Mouse (Mus musculus): ENCODE measurements around the gene Fcamr. TPM values are rescaled to one million over a fixed set of nuclear protein-coding genes. Genes with fewer than 3 reads are reported as not detected.

Fcamr gene
- 0.09 TPM in 1 of 2 replicates, not detected in the other for polyA plus RNA-seq (2014; fragmentation: Nextera tagmentation; extraction: Ambion mirVana)

DNA sequence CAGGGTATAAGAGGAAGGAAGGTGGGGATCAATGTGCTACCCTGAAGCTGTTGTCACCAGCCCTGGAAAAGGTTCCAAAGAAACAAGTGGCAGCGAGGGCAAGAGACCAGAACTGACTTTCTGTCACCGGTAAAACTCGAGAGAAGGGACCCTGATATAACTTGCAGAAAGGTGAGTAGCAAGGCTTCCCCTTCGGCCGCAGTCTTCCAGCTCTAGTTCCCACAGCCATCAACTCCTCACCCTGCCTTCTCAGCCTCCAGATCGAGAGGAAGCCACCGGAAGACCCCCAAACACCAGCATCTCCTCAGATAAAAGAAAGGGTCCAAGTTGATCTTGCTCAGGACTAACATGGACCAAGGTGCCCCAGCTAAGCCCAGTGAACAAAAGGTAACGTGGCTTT lies at the start of gene Fcamr:
Gene Fcamr (plus strand): TSS at position 301 of the 400 bp plus-strand sequence.
- 80% methylated on average over 8 of the region's 8 CpGs for WGBS (ENCODE audit: insufficient replicate concordance)
- no peaks in the 10 kb centered on the region for H3K36me3 ChIP-seq (ENCODE audit: control insufficient read depth, insufficient read depth, low read length)
- no peak within 1 kb of the TSS for H3K4me2 ChIP-seq
- no peaks in the 10 kb centered on the region for H3K27me3 ChIP-seq (ENCODE audit: control insufficient read depth, insufficient read depth, low read length)
- no peak within 1 kb of the TSS for H3K27ac ChIP-seq (ENCODE audit: low read depth, low read length)
- no peaks in the 10 kb centered on the region for H3K9me3 ChIP-seq (replicated peaks; ENCODE audit: control insufficient read depth, low read length)
- no peak within 1 kb of the TSS for H3K9ac ChIP-seq (ENCODE audit: low read depth, low read length)
- no peak for ATAC-seq (replicated peaks; ENCODE audit: insufficient number of reproducible peaks, low FRiP score, low TSS enrichment)
- H3K4me3 ChIP-seq (ENCODE audit: low read depth, low read length) = no peak within 1 kb of the TSS
- H3K4me1 ChIP-seq (ENCODE audit: control insufficient read depth, insufficient read depth, low read length) = peaks cover 16% of the 10 kb centered on the region

- Histone ChIP-seq H3K27me3 (ENCODE audit: control insufficient read depth, insufficient read depth, low read length) (no peaks in the 10 kb centered on the region), H3K36me3 (ENCODE audit: control insufficient read depth, insufficient read depth, low read length) (no peaks in the 10 kb centered on the region), H3K4me1 (ENCODE audit: control insufficient read depth, insufficient read depth, low read length) (peaks cover 5% of the 10 kb centered on the region; the same call in 1 of the 2 replicates), H3K9ac (ENCODE audit: low read depth, low read length) (no peak overlapping the region), H3K27ac (ENCODE audit: low read depth, low read length) (no peak overlapping the region), H3K4me3 (ENCODE audit: low read depth, low read length) (no peak overlapping the region), H3K4me2 (no peak overlapping the region), H3K9me3 (replicated peaks; ENCODE audit: control insufficient read depth, low read length) (no peaks in the 10 kb centered on the region)
- 39% methylated on average over 9 of the region's 9 CpGs for WGBS (ENCODE audit: insufficient replicate concordance)
- no peak for ATAC-seq (replicated peaks; ENCODE audit: insufficient number of reproducible peaks, low FRiP score, low TSS enrichment)
Observed at GRCm38 (mm10) chr1:130759689-130760088, 41.0 kb upstream of the Fcamr start.

GRCm38 (mm10) chr1:130761597-130761996 lies 39.1 kb upstream of the Fcamr start:
- no peak for ATAC-seq (replicated peaks; ENCODE audit: insufficient number of reproducible peaks, low FRiP score, low TSS enrichment)
- no peaks in the 10 kb centered on the region for H3K9me3 ChIP-seq (replicated peaks; ENCODE audit: control insufficient read depth, low read length)
- WGBS (ENCODE audit: insufficient replicate concordance) = 69% methylated on average over 1 of the region's 1 CpGs
- H3K4me3 ChIP-seq (ENCODE audit: low read depth, low read length) = no peak overlapping the region
- H3K9ac ChIP-seq (ENCODE audit: low read depth, low read length) = no peak overlapping the region
- H3K36me3 ChIP-seq (ENCODE audit: control insufficient read depth, insufficient read depth, low read length) = no peaks in the 10 kb centered on the region
- no peaks in the 10 kb centered on the region for H3K27me3 ChIP-seq (ENCODE audit: control insufficient read depth, insufficient read depth, low read length)
- H3K27ac ChIP-seq (ENCODE audit: low read depth, low read length) = no peak overlapping the region
- H3K4me2 ChIP-seq = no peak overlapping the region
- peaks cover 5% of the 10 kb centered on the region; the same call in 1 of the 2 replicates for H3K4me1 ChIP-seq (ENCODE audit: control insufficient read depth, insufficient read depth, low read length)

DNA sequence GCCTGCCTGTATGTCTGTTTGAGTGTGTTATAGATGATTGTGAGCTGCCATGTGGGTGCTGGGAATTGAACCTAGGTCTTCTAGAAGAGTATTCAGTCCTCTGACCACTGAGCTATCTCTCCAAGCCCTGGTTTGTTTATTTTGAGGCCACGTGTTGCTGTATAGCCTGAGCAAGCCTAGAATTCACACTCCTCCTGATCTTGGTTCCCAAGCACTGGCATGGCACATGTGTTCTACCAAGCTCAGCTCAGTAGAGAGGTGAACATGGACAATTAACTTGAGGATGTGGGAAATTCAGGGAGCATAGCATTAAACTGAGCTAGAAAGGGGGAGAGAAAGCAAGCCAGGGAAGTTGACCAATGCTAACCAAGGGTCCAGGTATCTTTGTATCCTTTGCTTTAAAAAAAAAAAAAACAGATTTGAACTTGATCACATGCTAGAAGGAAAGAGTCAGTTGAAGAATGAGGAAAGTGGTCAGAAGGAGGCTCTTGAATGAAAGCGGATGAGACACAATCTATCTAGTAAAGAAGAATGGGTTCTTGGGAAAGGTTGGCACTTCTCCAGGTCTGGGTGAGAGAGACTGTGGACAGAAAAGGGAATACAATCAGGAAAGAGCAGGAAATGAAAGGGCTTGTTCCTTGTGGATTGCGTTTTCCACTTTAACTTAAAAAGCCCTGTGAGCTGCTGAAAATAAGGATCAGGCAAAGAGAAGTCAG lies 38.5 kb upstream of the Fcamr start:
- no peaks in the 10 kb centered on the region for H3K36me3 ChIP-seq (ENCODE audit: control insufficient read depth, insufficient read depth, low read length)
- H3K9me3 ChIP-seq (replicated peaks; ENCODE audit: control insufficient read depth, low read length) = no peaks in the 10 kb centered on the region
- WGBS (ENCODE audit: insufficient replicate concordance) = 65% methylated on average over 3 of the region's 3 CpGs
- ATAC-seq (replicated peaks; ENCODE audit: insufficient number of reproducible peaks, low FRiP score, low TSS enrichment) = no peak
- no peaks in the 10 kb centered on the region for H3K27me3 ChIP-seq (ENCODE audit: control insufficient read depth, insufficient read depth, low read length)
- H3K4me2 ChIP-seq = no peak overlapping the region
- H3K27ac ChIP-seq (ENCODE audit: low read depth, low read length) = no peak overlapping the region
- H3K9ac ChIP-seq (ENCODE audit: low read depth, low read length) = no peak overlapping the region
- H3K4me1 ChIP-seq (ENCODE audit: control insufficient read depth, insufficient read depth, low read length) = peaks cover 5% of the 10 kb centered on the region; the same call in 1 of the 2 replicates
- H3K4me3 ChIP-seq (ENCODE audit: low read depth, low read length) = no peak overlapping the region

DNA sequence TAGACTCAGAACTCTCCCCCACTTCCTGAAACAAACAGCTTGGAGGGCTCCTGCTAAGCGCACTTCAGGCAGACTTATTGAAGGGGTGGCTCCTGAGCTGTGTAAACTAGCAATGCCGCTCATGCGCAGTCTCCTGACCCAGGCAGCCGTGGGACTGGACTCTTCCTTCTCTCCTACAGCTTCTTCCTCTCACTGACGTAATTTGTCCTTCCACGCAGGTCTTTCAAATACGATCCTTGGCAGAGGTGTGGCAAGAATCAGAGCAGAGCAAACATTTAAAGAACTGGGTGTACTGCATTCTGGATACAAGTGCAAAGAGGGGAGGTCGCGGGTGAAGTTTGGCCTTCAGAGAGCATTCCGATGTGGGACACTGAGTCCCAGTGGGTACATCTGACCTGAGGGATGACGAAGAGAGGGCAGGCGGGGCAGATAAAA lies 36.7 kb upstream of the Fcamr start:
- Histone ChIP-seq H3K4me2 (no peak overlapping the region), H3K4me1 (ENCODE audit: control insufficient read depth, insufficient read depth, low read length) (peaks cover 5% of the 10 kb centered on the region; the same call in 1 of the 2 replicates), H3K27me3 (ENCODE audit: control insufficient read depth, insufficient read depth, low read length) (no peaks in the 10 kb centered on the region), H3K9me3 (replicated peaks; ENCODE audit: control insufficient read depth, low read length) (no peaks in the 10 kb centered on the region), H3K27ac (ENCODE audit: low read depth, low read length) (no peak overlapping the region), H3K4me3 (ENCODE audit: low read depth, low read length) (no peak overlapping the region), H3K9ac (ENCODE audit: low read depth, low read length) (no peak overlapping the region), H3K36me3 (ENCODE audit: control insufficient read depth, insufficient read depth, low read length) (no peaks in the 10 kb centered on the region)
- WGBS (ENCODE audit: insufficient replicate concordance) = 82% methylated on average over 12 of the region's 12 CpGs
- no peak for ATAC-seq (replicated peaks; ENCODE audit: insufficient number of reproducible peaks, low FRiP score, low TSS enrichment)

DNA sequence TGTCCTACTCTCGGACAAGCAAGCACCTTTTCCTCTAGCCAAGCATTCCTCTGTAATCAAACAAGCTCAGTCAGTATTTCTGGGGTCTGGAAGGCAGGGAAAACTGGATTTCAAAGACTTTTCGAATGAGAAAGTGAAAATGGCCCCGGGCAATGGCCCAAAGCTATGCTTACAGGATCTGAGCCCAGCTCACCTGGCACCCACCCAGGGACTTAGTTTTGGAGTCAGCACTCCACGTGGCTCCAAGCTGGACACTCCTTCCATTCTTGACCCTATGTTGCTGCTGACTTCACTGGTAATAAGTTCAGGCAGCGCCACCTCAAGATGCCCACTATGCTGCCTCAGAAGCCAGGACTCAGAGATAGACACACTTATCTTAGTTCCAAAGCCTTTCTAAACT lies 33.6 kb upstream of the Fcamr start:
- ATAC-seq (replicated peaks; ENCODE audit: insufficient number of reproducible peaks, low FRiP score, low TSS enrichment) = no peak
- Histone ChIP-seq H3K4me2 (no peak overlapping the region), H3K27me3 (ENCODE audit: control insufficient read depth, insufficient read depth, low read length) (no peaks in the 10 kb centered on the region), H3K36me3 (ENCODE audit: control insufficient read depth, insufficient read depth, low read length) (no peaks in the 10 kb centered on the region), H3K9me3 (replicated peaks; ENCODE audit: control insufficient read depth, low read length) (no peaks in the 10 kb centered on the region), H3K27ac (ENCODE audit: low read depth, low read length) (no peak overlapping the region), H3K4me1 (ENCODE audit: control insufficient read depth, insufficient read depth, low read length) (no peaks in the 10 kb centered on the region), H3K4me3 (ENCODE audit: low read depth, low read length) (no peak overlapping the region), H3K9ac (ENCODE audit: low read depth, low read length) (no peak overlapping the region)
- 77% methylated on average over 5 of the region's 5 CpGs for WGBS (ENCODE audit: insufficient replicate concordance)

- 87% methylated on average over 2 of the region's 2 CpGs for WGBS (ENCODE audit: insufficient replicate concordance)
- Histone ChIP-seq H3K27me3 (ENCODE audit: control insufficient read depth, insufficient read depth, low read length) (no peaks in the 10 kb centered on the region), H3K4me3 (ENCODE audit: low read depth, low read length) (no peak overlapping the region), H3K4me1 (ENCODE audit: control insufficient read depth, insufficient read depth, low read length) (no peaks in the 10 kb centered on the region), H3K27ac (ENCODE audit: low read depth, low read length) (no peak overlapping the region), H3K36me3 (ENCODE audit: control insufficient read depth, insufficient read depth, low read length) (no peaks in the 10 kb centered on the region), H3K9ac (ENCODE audit: low read depth, low read length) (no peak overlapping the region), H3K9me3 (replicated peaks; ENCODE audit: control insufficient read depth, low read length) (no peaks in the 10 kb centered on the region), H3K4me2 (no peak overlapping the region)
- no peak for ATAC-seq (replicated peaks; ENCODE audit: insufficient number of reproducible peaks, low FRiP score, low TSS enrichment)
Observed at GRCm38 (mm10) chr1:130769925-130770324, 30.8 kb upstream of the Fcamr start.

DNA sequence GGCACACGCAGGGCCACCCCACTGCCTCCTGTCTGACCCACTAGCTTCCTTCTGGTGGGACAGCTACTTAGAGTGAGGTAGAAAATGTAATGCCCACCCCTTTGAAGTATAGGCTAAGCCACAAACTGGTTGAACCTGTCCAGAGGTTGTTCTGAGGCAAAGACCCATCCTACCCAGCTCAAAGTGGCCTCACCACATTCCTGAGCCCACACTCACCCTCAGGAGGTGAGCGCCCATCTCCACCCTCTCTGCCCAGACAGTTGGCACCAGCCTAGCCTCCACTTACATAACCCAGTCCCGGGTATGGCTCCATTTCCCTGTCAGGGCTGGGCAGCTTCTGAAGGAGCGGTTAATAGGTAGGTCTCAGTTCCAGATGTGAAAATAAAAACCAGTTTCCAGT lies 30.2 kb upstream of the Fcamr start:
- H3K36me3 ChIP-seq (ENCODE audit: control insufficient read depth, insufficient read depth, low read length) = no peaks in the 10 kb centered on the region
- no peak overlapping the region for H3K4me2 ChIP-seq
- H3K27ac ChIP-seq (ENCODE audit: low read depth, low read length) = no peak overlapping the region
- H3K4me1 ChIP-seq (ENCODE audit: control insufficient read depth, insufficient read depth, low read length) = no peaks in the 10 kb centered on the region
- H3K9me3 ChIP-seq (replicated peaks; ENCODE audit: control insufficient read depth, low read length) = no peaks in the 10 kb centered on the region
- H3K9ac ChIP-seq (ENCODE audit: low read depth, low read length) = no peak overlapping the region
- ATAC-seq (replicated peaks; ENCODE audit: insufficient number of reproducible peaks, low FRiP score, low TSS enrichment) = no peak
- WGBS (ENCODE audit: insufficient replicate concordance) = 89% methylated on average over 4 of the region's 4 CpGs
- H3K27me3 ChIP-seq (ENCODE audit: control insufficient read depth, insufficient read depth, low read length) = no peaks in the 10 kb centered on the region
- no peak overlapping the region for H3K4me3 ChIP-seq (ENCODE audit: low read depth, low read length)

- Histone ChIP-seq H3K4me2 (no peak overlapping the region), H3K4me1 (ENCODE audit: control insufficient read depth, insufficient read depth, low read length) (no peaks in the 10 kb centered on the region), H3K9me3 (replicated peaks; ENCODE audit: control insufficient read depth, low read length) (no peaks in the 10 kb centered on the region), H3K27me3 (ENCODE audit: control insufficient read depth, insufficient read depth, low read length) (no peaks in the 10 kb centered on the region), H3K36me3 (ENCODE audit: control insufficient read depth, insufficient read depth, low read length) (no peaks in the 10 kb centered on the region), H3K9ac (ENCODE audit: low read depth, low read length) (no peak overlapping the region), H3K27ac (ENCODE audit: low read depth, low read length) (no peak overlapping the region), H3K4me3 (ENCODE audit: low read depth, low read length) (no peak overlapping the region)
- no peak for ATAC-seq (replicated peaks; ENCODE audit: insufficient number of reproducible peaks, low FRiP score, low TSS enrichment)
- 65% methylated on average over 3 of the region's 3 CpGs for WGBS (ENCODE audit: insufficient replicate concordance)
Observed at GRCm38 (mm10) chr1:130770981-130771494, 29.7 kb upstream of the Fcamr start.

All from heart, embryonic 11.5 days (tissue).